Mouse (Mus musculus) frontal cortex, postnatal 14 days (tissue): ENCODE results near the gene Ube4b.
A peak's percentile ranks its signal among the peaks of the same experiment; 100 is the strongest.
"Not testable (repeated sequence)": the region's sequence is repeated elsewhere in the genome, so short reads cannot be mapped to it uniquely, and the experiment has no call there.

Source experiments
- DNase-seq, 2 experiments: peaks; one replicate each; pipeline ENCODE4 v3.0.0; 2022; ENCODE audit warnings: low spot score in 2 of 2

Ube4b gene

GRCm38 (mm10) chr4:149431887-149432286, 5.3 kb upstream of the Ube4b start:
- not testable (repeated sequence) for DNase-seq

GRCm38 (mm10) chr4:149429592-149429991, 3.0 kb upstream of the Ube4b start:
- no peak for DNase-seq

GRCm38 (mm10) chr4:149425801-149426292, 702 bp downstream of the Ube4b start:
- DNase-seq, result peak in 1 of 2 experiments; percentile 31

GRCm38 (mm10) chr4:149424755-149425154, 1.8 kb downstream of the Ube4b start:
- DNase-seq, result no peak

GRCm38 (mm10) chr4:149417854-149418365, 8.6 kb downstream of the Ube4b start:
- no peak for DNase-seq

GRCm38 (mm10) chr4:149416986-149417385, 9.6 kb downstream of the Ube4b start:
- DNase-seq, result no peak

GRCm38 (mm10) chr4:149416417-149416816, 10.1 kb downstream of the Ube4b start:
- no peak for DNase-seq

GRCm38 (mm10) chr4:149415651-149416169, 10.8 kb downstream of the Ube4b start:
- DNase-seq, result no peak

- no peak for DNase-seq
Measured at GRCm38 (mm10) chr4:149414259-149414658, 12.3 kb downstream of the Ube4b start.

GRCm38 (mm10) chr4:149409759-149410158, 16.8 kb downstream of the Ube4b start:
- no peak for DNase-seq

GRCm38 (mm10) chr4:149408331-149408730, 18.2 kb downstream of the Ube4b start:
- DNase-seq, result no peak

- DNase-seq, result no peak
Measured at GRCm38 (mm10) chr4:149407461-149407860, 19.1 kb downstream of the Ube4b start.

GRCm38 (mm10) chr4:149405713-149406443, 20.7 kb downstream of the Ube4b start:
- DNase-seq, result no peak

GRCm38 (mm10) chr4:149404640-149405465, 21.7 kb downstream of the Ube4b start:
- no peak for DNase-seq

- no peak for DNase-seq
Measured at GRCm38 (mm10) chr4:149403037-149403436, 23.5 kb downstream of the Ube4b start.

- DNase-seq, result no peak
Measured at GRCm38 (mm10) chr4:149401591-149401982, 25.0 kb downstream of the Ube4b start.

- no peak for DNase-seq
Measured at GRCm38 (mm10) chr4:149400878-149401590, 25.5 kb downstream of the Ube4b start.

GRCm38 (mm10) chr4:149399331-149399910, 27.1 kb downstream of the Ube4b start:
- DNase-seq, result no peak

GRCm38 (mm10) chr4:149398181-149398735, 28.3 kb downstream of the Ube4b start:
- no peak for DNase-seq

- no peak for DNase-seq
Measured at GRCm38 (mm10) chr4:149396433-149397306, 29.9 kb downstream of the Ube4b start.
